Mouse (Mus musculus): ENCODE results near the gene Atp8a1. TPM values are rescaled to one million over a fixed set of nuclear protein-coding genes. Genes with fewer than 3 reads are reported as not detected.

Gene Atp8a1
- total and polyA plus RNA-seq, 2 experiments from 2014 or later = 30.9 to 83.8 TPM

GRCm38 (mm10) chr5:67828356-67828755, 18.9 kb downstream of the Atp8a1 start:
- Histone ChIP-seq H3K36me3 (ENCODE audit: insufficient read depth) (no peaks in the 10 kb centered on the region), H3K4me1 (ENCODE audit: insufficient read depth) (no peaks in the 10 kb centered on the region)
- 92% methylated on average over 3 of the region's 3 CpGs for WGBS

GRCm38 (mm10) chr5:67826935-67827334, 20.3 kb downstream of the Atp8a1 start:
- Histone ChIP-seq H3K4me3 (ENCODE audit: low read depth, low read length) (no peak overlapping the region), H3K4me1 (ENCODE audit: insufficient read depth) (no peaks in the 10 kb centered on the region), H3K27me3 (ENCODE audit: insufficient read depth, low read length) (no peaks in the 10 kb centered on the region), H3K9me3 (ENCODE audit: low read length) (no peaks in the 10 kb centered on the region), H3K9ac (no peak overlapping the region), H3K36me3 (ENCODE audit: insufficient read depth) (no peaks in the 10 kb centered on the region), H3K4me2 (ENCODE audit: low read depth) (no peak overlapping the region), H3K27ac (ENCODE audit: low read depth, low read length) (no peak overlapping the region)
- TF ChIP-seq CTCF (IDR thresholded peaks at IDR 0.05; ENCODE audit: low read depth) = no peak
- DNase-seq (no peak), ATAC-seq (no peak)
- 84% methylated on average over 3 of the region's 3 CpGs for WGBS

More at GRCm38 (mm10) chr5:67828356-67828755, 18.9 kb downstream of the Atp8a1 start:
- no peak overlapping the region for H3K9ac ChIP-seq
- TF ChIP-seq CTCF (IDR thresholded peaks at IDR 0.05; ENCODE audit: low read depth) = no peak
- no peak overlapping the region for H3K4me2 ChIP-seq (ENCODE audit: low read depth)
- DNase-seq = no peak
- H3K27ac ChIP-seq (ENCODE audit: low read depth, low read length) = no peak overlapping the region
- H3K4me3 ChIP-seq (ENCODE audit: low read depth, low read length) = no peak overlapping the region
- H3K9me3 ChIP-seq (ENCODE audit: low read length) = no peaks in the 10 kb centered on the region
- no peaks in the 10 kb centered on the region for H3K27me3 ChIP-seq (ENCODE audit: insufficient read depth, low read length)
- no peak for ATAC-seq

GRCm38 (mm10) chr5:67826278-67826677, 21.0 kb downstream of the Atp8a1 start:
- 90% methylated on average over 9 of the region's 9 CpGs for WGBS
- Histone ChIP-seq H3K27ac (ENCODE audit: low read depth, low read length) (no peak overlapping the region), H3K9ac (no peak overlapping the region), H3K27me3 (ENCODE audit: insufficient read depth, low read length) (no peaks in the 10 kb centered on the region), H3K4me2 (ENCODE audit: low read depth) (no peak overlapping the region), H3K36me3 (ENCODE audit: insufficient read depth) (no peaks in the 10 kb centered on the region), H3K4me1 (ENCODE audit: insufficient read depth) (no peaks in the 10 kb centered on the region), H3K9me3 (ENCODE audit: low read length) (no peaks in the 10 kb centered on the region), H3K4me3 (ENCODE audit: low read depth, low read length) (no peak overlapping the region)
- DNase-seq (no peak), ATAC-seq (no peak)
- TF ChIP-seq CTCF (IDR thresholded peaks at IDR 0.05; ENCODE audit: low read depth) = no peak

GRCm38 (mm10) chr5:67824600-67824999, 22.6 kb downstream of the Atp8a1 start:
- H3K27ac ChIP-seq (ENCODE audit: low read depth, low read length) = no peak overlapping the region
- WGBS = 47% methylated on average over 2 of the region's 2 CpGs
- TF ChIP-seq CTCF (IDR thresholded peaks at IDR 0.05; ENCODE audit: low read depth) = no peak
- no peak overlapping the region for H3K4me3 ChIP-seq (ENCODE audit: low read depth, low read length)
- H3K9me3 ChIP-seq (ENCODE audit: low read length) = no peaks in the 10 kb centered on the region
- H3K36me3 ChIP-seq (ENCODE audit: insufficient read depth) = no peaks in the 10 kb centered on the region
- no peak overlapping the region for H3K4me2 ChIP-seq (ENCODE audit: low read depth)
- H3K4me1 ChIP-seq (ENCODE audit: insufficient read depth) = no peaks in the 10 kb centered on the region
- no peak for ATAC-seq
- H3K27me3 ChIP-seq (ENCODE audit: insufficient read depth, low read length) = no peaks in the 10 kb centered on the region
- DNase-seq = no peak
- H3K9ac ChIP-seq = no peak overlapping the region

- Histone ChIP-seq H3K27me3 (ENCODE audit: insufficient read depth, low read length) (no peaks in the 10 kb centered on the region), H3K9ac (no peak overlapping the region), H3K4me2 (ENCODE audit: low read depth) (no peak overlapping the region), H3K4me1 (ENCODE audit: insufficient read depth) (no peaks in the 10 kb centered on the region), H3K4me3 (ENCODE audit: low read depth, low read length) (no peak overlapping the region), H3K27ac (ENCODE audit: low read depth, low read length) (no peak overlapping the region), H3K36me3 (ENCODE audit: insufficient read depth) (no peaks in the 10 kb centered on the region), H3K9me3 (ENCODE audit: low read length) (no peaks in the 10 kb centered on the region)
- no peak for DNase-seq
- WGBS = 55% methylated on average over 5 of the region's 5 CpGs
- no peak for ATAC-seq
- no peak for TF ChIP-seq CTCF (IDR thresholded peaks at IDR 0.05; ENCODE audit: low read depth)
Observed at GRCm38 (mm10) chr5:67823771-67824170, 23.5 kb downstream of the Atp8a1 start.

- Histone ChIP-seq H3K36me3 (ENCODE audit: insufficient read depth) (no peaks in the 10 kb centered on the region), H3K4me1 (ENCODE audit: insufficient read depth) (no peaks in the 10 kb centered on the region), H3K4me3 (ENCODE audit: low read depth, low read length) (no peak overlapping the region), H3K27me3 (ENCODE audit: insufficient read depth, low read length) (no peaks in the 10 kb centered on the region), H3K9me3 (ENCODE audit: low read length) (no peaks in the 10 kb centered on the region), H3K4me2 (ENCODE audit: low read depth) (no peak overlapping the region), H3K27ac (ENCODE audit: low read depth, low read length) (no peak overlapping the region), H3K9ac (no peak overlapping the region)
- TF ChIP-seq CTCF (IDR thresholded peaks at IDR 0.05; ENCODE audit: low read depth) = no peak
- DNase-seq (no peak), ATAC-seq (no peak)
- WGBS = 74% methylated on average over 6 of the region's 6 CpGs
Observed at GRCm38 (mm10) chr5:67822619-67823018, 24.6 kb downstream of the Atp8a1 start.

GRCm38 (mm10) chr5:67821987-67822401, 25.2 kb downstream of the Atp8a1 start:
- no peak for TF ChIP-seq CTCF (IDR thresholded peaks at IDR 0.05; ENCODE audit: low read depth)
- Histone ChIP-seq H3K27me3 (ENCODE audit: insufficient read depth, low read length) (no peaks in the 10 kb centered on the region), H3K4me1 (ENCODE audit: insufficient read depth) (no peaks in the 10 kb centered on the region), H3K9ac (no peak overlapping the region), H3K4me3 (ENCODE audit: low read depth, low read length) (no peak overlapping the region), H3K4me2 (ENCODE audit: low read depth) (no peak overlapping the region), H3K9me3 (ENCODE audit: low read length) (no peaks in the 10 kb centered on the region), H3K27ac (ENCODE audit: low read depth, low read length) (no peak overlapping the region), H3K36me3 (ENCODE audit: insufficient read depth) (no peaks in the 10 kb centered on the region)
- DNase-seq (no peak), ATAC-seq (no peak)
- WGBS = 79% methylated on average over 8 of the region's 8 CpGs

- no peak for DNase-seq
- H3K4me2 ChIP-seq (ENCODE audit: low read depth) = no peak overlapping the region
- H3K36me3 ChIP-seq (ENCODE audit: insufficient read depth) = no peaks in the 10 kb centered on the region
- ATAC-seq = no peak
- no peaks in the 10 kb centered on the region for H3K4me1 ChIP-seq (ENCODE audit: insufficient read depth)
- no peak overlapping the region for H3K4me3 ChIP-seq (ENCODE audit: low read depth, low read length)
- H3K27ac ChIP-seq (ENCODE audit: low read depth, low read length) = no peak overlapping the region
- 93% methylated on average over 2 of the region's 2 CpGs for WGBS
- H3K9me3 ChIP-seq (ENCODE audit: low read length) = no peaks in the 10 kb centered on the region
- TF ChIP-seq CTCF (IDR thresholded peaks at IDR 0.05; ENCODE audit: low read depth) = no peak
- H3K9ac ChIP-seq = no peak overlapping the region
- H3K27me3 ChIP-seq (ENCODE audit: insufficient read depth, low read length) = no peaks in the 10 kb centered on the region
Observed at GRCm38 (mm10) chr5:67821185-67821584, 26.0 kb downstream of the Atp8a1 start.

All from forebrain, postnatal 0 days (tissue).